Mouse (Mus musculus): ENCODE measurements around the gene Slc52a3. TPM values are rescaled to one million over a fixed set of nuclear protein-coding genes. Genes with fewer than 3 reads are reported as not detected.

Gene Slc52a3
- polyA plus RNA-seq, 1 experiment = 0.60 TPM

DNA sequence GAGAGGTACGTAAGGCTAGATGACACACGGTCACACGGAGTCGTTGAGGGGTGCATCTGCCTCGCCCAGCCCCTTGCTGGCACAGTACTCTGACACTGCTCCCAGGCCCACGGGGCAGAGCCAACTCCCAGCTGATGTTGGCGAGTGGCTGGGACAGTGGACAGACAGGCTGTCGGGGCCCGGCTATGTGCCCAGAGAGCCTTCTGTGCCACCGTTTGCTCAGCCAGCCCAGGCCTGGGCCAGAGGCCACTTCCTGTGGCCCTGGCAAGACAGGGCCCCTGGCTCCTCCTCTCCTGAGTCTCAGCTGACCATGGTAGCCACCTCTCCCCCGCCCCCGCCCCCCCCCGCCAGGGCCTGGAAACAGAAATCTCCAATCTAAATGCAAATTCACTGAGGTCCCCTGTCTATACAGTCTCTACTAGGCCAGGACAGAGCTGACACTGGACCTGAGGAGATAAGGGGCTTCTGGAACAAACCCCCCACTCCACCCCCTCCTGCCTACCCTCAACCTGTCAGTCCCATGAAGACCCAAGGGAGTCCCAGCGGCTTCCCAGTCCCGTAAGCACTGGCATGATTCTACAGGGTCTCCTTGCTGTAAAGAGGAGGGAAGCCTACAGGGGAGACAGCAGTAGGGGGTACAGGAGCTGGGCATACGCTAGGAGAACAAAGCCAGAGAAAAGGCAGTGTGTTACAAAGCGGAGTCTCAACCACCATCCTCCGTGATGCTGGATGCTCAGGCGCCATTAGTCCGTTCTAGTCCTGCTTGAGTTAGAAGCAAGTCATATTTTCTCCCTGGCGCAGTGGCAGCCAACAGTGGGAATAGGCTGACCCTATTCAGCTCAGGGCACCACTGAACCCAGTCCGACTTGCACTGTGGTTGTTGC is 60.3 kb downstream of the Slc52a3 start:
- Histone ChIP-seq H3K4me3 (ENCODE audit: insufficient read depth, low read length) (no peak overlapping the region), H3K4me1 (ENCODE audit: control insufficient read depth, insufficient read depth, low read length) (no peaks in the 10 kb centered on the region), H3K27ac (ENCODE audit: insufficient read depth, low read length) (no peak overlapping the region)
- TF ChIP-seq CTCF (IDR thresholded peaks at IDR 0.05; ENCODE audit: borderline replicate concordance, insufficient read depth, low read length) = no peak
- no peak for TF ChIP-seq POLR2A (IDR thresholded peaks at IDR 0.05; ENCODE audit: low read depth, low read length)

DNA sequence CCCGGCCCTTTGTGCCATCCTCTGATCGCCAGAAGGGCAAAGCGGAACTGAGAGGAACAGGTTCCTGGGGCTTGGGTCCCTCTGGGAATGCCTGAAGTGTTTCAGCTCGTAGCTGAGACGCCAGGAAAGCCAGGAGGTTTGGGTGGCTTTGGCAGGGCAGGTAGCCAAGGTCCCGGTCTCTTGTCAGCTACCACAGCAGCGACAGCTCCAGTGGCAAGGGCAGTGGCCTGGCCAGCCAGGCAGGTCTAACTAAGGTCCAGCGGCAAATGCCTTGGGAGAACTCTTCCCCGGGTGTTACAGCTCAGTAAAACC is 60.9 kb downstream of the Slc52a3 start:
- no peaks in the 10 kb centered on the region for H3K4me1 ChIP-seq (ENCODE audit: control insufficient read depth, insufficient read depth, low read length)
- H3K27ac ChIP-seq (ENCODE audit: insufficient read depth, low read length) = no peak overlapping the region
- no peak overlapping the region for H3K4me3 ChIP-seq (ENCODE audit: insufficient read depth, low read length)
- no peak for TF ChIP-seq CTCF (IDR thresholded peaks at IDR 0.05; ENCODE audit: borderline replicate concordance, insufficient read depth, low read length)
- no peak for TF ChIP-seq POLR2A (IDR thresholded peaks at IDR 0.05; ENCODE audit: low read depth, low read length)

Other genes with a start within 250 kb of the Slc52a3 start
- gene Rspo4, start 153.6 kb upstream of the Slc52a3 start, polyA plus RNA-seq (2011; ENCODE audit: insufficient read length, low read depth, missing spikeins) = not detected in 2 replicates
- gene Angpt4, start 85.3 kb upstream of the Slc52a3 start, polyA plus RNA-seq (2011; ENCODE audit: insufficient read length, low read depth, missing spikeins) = 2.1 and 4.8 TPM in 2 replicates
- 9.7 and 13.4 TPM in 2 replicates for gene Fam110a, start 16.3 kb upstream of the Slc52a3 start, polyA plus RNA-seq (2011; ENCODE audit: insufficient read length, low read depth, missing spikeins)
- not detected in 2 replicates for gene Scrt2, start 85.0 kb downstream of the Slc52a3 start, polyA plus RNA-seq (2011; ENCODE audit: insufficient read length, low read depth, missing spikeins)
- 39.1 and 47.8 TPM in 2 replicates for gene Srxn1, start 109.0 kb downstream of the Slc52a3 start, polyA plus RNA-seq (2011; ENCODE audit: insufficient read length, low read depth, missing spikeins)
- not detected in 2 replicates for gene Tcf15, start 147.1 kb downstream of the Slc52a3 start, polyA plus RNA-seq (2011; ENCODE audit: insufficient read length, low read depth, missing spikeins)
- gene Csnk2a1, start 230.3 kb downstream of the Slc52a3 start, polyA plus RNA-seq (2011; ENCODE audit: insufficient read length, low read depth, missing spikeins) = 126 and 134 TPM in 2 replicates

Measured in embryonic fibroblast, embryonic 13.5 days (primary cell).